Mouse (Mus musculus): ENCODE measurements at regions not wholly inside any gene's neighbourhood (a gene's known extent, or its start where the extent isn't known, plus 50 kb on each side); places are given as distances from the start of the nearest gene placed in this dataset.

GRCm38 (mm10) chr3:50825534-50826423, 382.4 kb upstream of the Slc7a11 start:
- Histone ChIP-seq H3K4me1 (ENCODE audit: control insufficient read depth in 2 of 2, insufficient read depth in 2 of 2, low read length in 2 of 2, poor library complexity in 1 of 2) (no peaks in the 10 kb centered on the region), H3K27ac (ENCODE audit: insufficient read depth, low read depth, low read length, poor library complexity, severe bottlenecking) (no peak overlapping the region), H3K9ac (ENCODE audit: insufficient read depth, low read depth, low read length, poor library complexity, severe bottlenecking) (no peak overlapping the region), H3K4me3 (ENCODE audit: insufficient read depth in 1 of 2, low read depth in 1 of 2, low read length in 2 of 2, poor library complexity in 1 of 2, severe bottlenecking in 1 of 2) (no peak overlapping the region), H3K9me3 (ENCODE audit: control insufficient read depth, insufficient read depth, low read depth, low read length) (no peaks in the 10 kb centered on the region), H3K36me3 (ENCODE audit: control insufficient read depth, insufficient read depth, low read length, poor library complexity, severe bottlenecking) (no peaks in the 10 kb centered on the region)
- in situ Hi-C loops (cut with MboI; ENCODE audit: low sequenced_read_pairs in 2 of 2, unreplicated experiment in 2 of 2), result no loop called here
- no peak for DNase-seq (ENCODE audit: low read depth, low spot score)
- TF ChIP-seq MAFK (IDR thresholded peaks at IDR 0.05; ENCODE audit: insufficient read depth, low read depth, low read length), result no peak
- no peak for TF ChIP-seq ZC3H11A (IDR thresholded peaks at IDR 0.05; ENCODE audit: borderline replicate concordance, low read depth, low read length)
- TF ChIP-seq CHD2 (IDR thresholded peaks at IDR 0.05; ENCODE audit: low read depth, low read length), result no peak
- TF ChIP-seq HCFC1 (IDR thresholded peaks at IDR 0.05; ENCODE audit: borderline replicate concordance, insufficient read depth, low read length), result no peak
- no peak for TF ChIP-seq ZNF384 (IDR thresholded peaks at IDR 0.05; ENCODE audit: low read depth, low read length)

GRCm38 (mm10) chr3:50826424-50826819, 383.0 kb upstream of the Slc7a11 start:
- Histone ChIP-seq H3K9ac (ENCODE audit: insufficient read depth, low read depth, low read length, poor library complexity, severe bottlenecking) (no peak overlapping the region), H3K4me1 (ENCODE audit: control insufficient read depth in 2 of 2, insufficient read depth in 2 of 2, low read length in 2 of 2, poor library complexity in 1 of 2) (no peaks in the 10 kb centered on the region), H3K4me3 (ENCODE audit: insufficient read depth in 1 of 2, low read depth in 1 of 2, low read length in 2 of 2, poor library complexity in 1 of 2, severe bottlenecking in 1 of 2) (no peak overlapping the region), H3K27ac (ENCODE audit: insufficient read depth, low read depth, low read length, poor library complexity, severe bottlenecking) (no peak overlapping the region), H3K36me3 (ENCODE audit: control insufficient read depth, insufficient read depth, low read length, poor library complexity, severe bottlenecking) (no peaks in the 10 kb centered on the region), H3K9me3 (ENCODE audit: control insufficient read depth, insufficient read depth, low read depth, low read length) (no peaks in the 10 kb centered on the region)
- in situ Hi-C loops (cut with MboI; ENCODE audit: low sequenced_read_pairs in 2 of 2, unreplicated experiment in 2 of 2), result no loop called here
- TF ChIP-seq CHD2 (IDR thresholded peaks at IDR 0.05; ENCODE audit: low read depth, low read length) (no peak), HCFC1 (IDR thresholded peaks at IDR 0.05; ENCODE audit: borderline replicate concordance, insufficient read depth, low read length) (no peak), ZNF384 (IDR thresholded peaks at IDR 0.05; ENCODE audit: low read depth, low read length) (no peak), MAFK (IDR thresholded peaks at IDR 0.05; ENCODE audit: insufficient read depth, low read depth, low read length) (no peak), ZC3H11A (IDR thresholded peaks at IDR 0.05; ENCODE audit: borderline replicate concordance, low read depth, low read length) (no peak)
- no peak for DNase-seq (ENCODE audit: low read depth, low spot score)

- H3K4me1 ChIP-seq (ENCODE audit: control insufficient read depth in 2 of 2, insufficient read depth in 2 of 2, low read length in 2 of 2, poor library complexity in 1 of 2), result no peaks in the 10 kb centered on the region
- no peaks in the 10 kb centered on the region for H3K36me3 ChIP-seq (ENCODE audit: control insufficient read depth, insufficient read depth, low read length, poor library complexity, severe bottlenecking)
- no peak overlapping the region for H3K4me3 ChIP-seq (ENCODE audit: insufficient read depth in 1 of 2, low read depth in 1 of 2, low read length in 2 of 2, poor library complexity in 1 of 2, severe bottlenecking in 1 of 2)
- H3K9me3 ChIP-seq (ENCODE audit: control insufficient read depth, insufficient read depth, low read depth, low read length), result no peaks in the 10 kb centered on the region
- no peak overlapping the region for H3K27ac ChIP-seq (ENCODE audit: insufficient read depth, low read depth, low read length, poor library complexity, severe bottlenecking)
- TF ChIP-seq CHD2 (IDR thresholded peaks at IDR 0.05; ENCODE audit: low read depth, low read length) (no peak), MAFK (IDR thresholded peaks at IDR 0.05; ENCODE audit: insufficient read depth, low read depth, low read length) (no peak), ZNF384 (IDR thresholded peaks at IDR 0.05; ENCODE audit: low read depth, low read length) (no peak), HCFC1 (IDR thresholded peaks at IDR 0.05; ENCODE audit: borderline replicate concordance, insufficient read depth, low read length) (no peak), ZC3H11A (IDR thresholded peaks at IDR 0.05; ENCODE audit: borderline replicate concordance, low read depth, low read length) (no peak)
- DNase-seq (ENCODE audit: low read depth, low spot score), result no peak
- no peak overlapping the region for H3K9ac ChIP-seq (ENCODE audit: insufficient read depth, low read depth, low read length, poor library complexity, severe bottlenecking)
- in situ Hi-C loops (cut with MboI; ENCODE audit: low sequenced_read_pairs in 2 of 2, unreplicated experiment in 2 of 2), result no loop called here
These were observed 385.8 kb upstream of the Slc7a11 start for GRCm38 (mm10) chr3:50829211-50829610.

- H3K4me1 ChIP-seq (ENCODE audit: control insufficient read depth in 2 of 2, insufficient read depth in 2 of 2, low read length in 2 of 2, poor library complexity in 1 of 2), result no peaks in the 10 kb centered on the region
- DNase-seq (ENCODE audit: low read depth, low spot score), result no peak
- H3K36me3 ChIP-seq (ENCODE audit: control insufficient read depth, insufficient read depth, low read length, poor library complexity, severe bottlenecking), result no peaks in the 10 kb centered on the region
- TF ChIP-seq HCFC1 (IDR thresholded peaks at IDR 0.05; ENCODE audit: borderline replicate concordance, insufficient read depth, low read length), result no peak
- no peak for TF ChIP-seq ZC3H11A (IDR thresholded peaks at IDR 0.05; ENCODE audit: borderline replicate concordance, low read depth, low read length)
- no peak for TF ChIP-seq MAFK (IDR thresholded peaks at IDR 0.05; ENCODE audit: insufficient read depth, low read depth, low read length)
- no peak for TF ChIP-seq CHD2 (IDR thresholded peaks at IDR 0.05; ENCODE audit: low read depth, low read length)
- TF ChIP-seq ZNF384 (IDR thresholded peaks at IDR 0.05; ENCODE audit: low read depth, low read length), result no peak
- H3K27ac ChIP-seq (ENCODE audit: insufficient read depth, low read depth, low read length, poor library complexity, severe bottlenecking), result no peak overlapping the region
- H3K4me3 ChIP-seq (ENCODE audit: insufficient read depth in 1 of 2, low read depth in 1 of 2, low read length in 2 of 2, poor library complexity in 1 of 2, severe bottlenecking in 1 of 2), result no peak overlapping the region
- H3K9me3 ChIP-seq (ENCODE audit: control insufficient read depth, insufficient read depth, low read depth, low read length), result no peaks in the 10 kb centered on the region
- in situ Hi-C loops (cut with MboI; ENCODE audit: low sequenced_read_pairs in 2 of 2, unreplicated experiment in 2 of 2), result no loop called here
- H3K9ac ChIP-seq (ENCODE audit: insufficient read depth, low read depth, low read length, poor library complexity, severe bottlenecking), result no peak overlapping the region
These were observed 387.0 kb upstream of the Slc7a11 start for GRCm38 (mm10) chr3:50830446-50830845.

All from ES-E14 (cell line).